Mouse (Mus musculus): ENCODE measurements around the gene Dffb.
A peak's percentile ranks its signal among the peaks of the same experiment; 100 is the strongest.
"Not testable (repeated sequence)": the region's sequence is repeated elsewhere in the genome, so short reads cannot be mapped to it uniquely, and the experiment has no call there.

Gene Dffb

DNA sequence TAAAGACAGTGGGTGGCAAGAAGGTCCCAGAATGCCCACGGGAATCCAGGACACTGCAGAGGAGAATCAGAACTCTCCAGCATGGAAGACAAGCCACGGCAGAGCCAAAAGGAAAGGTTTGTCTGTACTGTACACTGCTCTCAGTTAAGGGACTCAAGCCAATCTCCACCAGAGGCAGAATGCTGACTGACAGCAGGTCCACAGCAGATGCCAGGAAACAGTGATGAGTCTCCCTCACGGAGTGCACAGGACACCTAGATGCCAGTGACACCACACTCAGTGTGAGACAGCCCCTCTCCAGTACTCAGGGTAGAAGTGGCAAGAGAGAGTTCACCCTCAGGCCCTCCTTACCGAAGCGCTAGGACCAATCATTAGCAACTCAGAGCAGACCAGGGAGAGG lies 8.3 kb downstream of the Dffb start:
- DNase-seq (ENCODE audit: low spot score in 2 of 2): no peak

DNA sequence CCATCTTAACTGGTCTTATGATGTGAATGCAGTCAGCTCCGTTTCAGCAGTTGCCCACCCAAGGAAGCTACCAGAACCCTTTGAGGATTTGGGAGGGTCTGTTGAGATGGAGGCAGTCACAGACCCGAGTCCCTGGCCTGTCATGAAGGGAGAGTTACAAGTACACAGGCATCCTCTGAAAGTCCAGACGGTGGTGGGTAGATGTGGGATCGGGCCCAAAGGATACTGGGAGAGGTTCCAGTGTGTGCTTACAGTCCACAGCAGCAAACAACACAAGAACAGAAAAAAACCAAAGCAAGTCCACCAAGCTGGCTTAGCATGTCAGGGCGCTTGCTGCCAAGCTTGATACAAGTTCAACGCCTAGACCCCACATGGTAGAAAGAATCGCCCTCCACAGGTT lies 12.3 kb downstream of the Dffb start:
- no peak for DNase-seq (ENCODE audit: low spot score in 2 of 2)

DNA sequence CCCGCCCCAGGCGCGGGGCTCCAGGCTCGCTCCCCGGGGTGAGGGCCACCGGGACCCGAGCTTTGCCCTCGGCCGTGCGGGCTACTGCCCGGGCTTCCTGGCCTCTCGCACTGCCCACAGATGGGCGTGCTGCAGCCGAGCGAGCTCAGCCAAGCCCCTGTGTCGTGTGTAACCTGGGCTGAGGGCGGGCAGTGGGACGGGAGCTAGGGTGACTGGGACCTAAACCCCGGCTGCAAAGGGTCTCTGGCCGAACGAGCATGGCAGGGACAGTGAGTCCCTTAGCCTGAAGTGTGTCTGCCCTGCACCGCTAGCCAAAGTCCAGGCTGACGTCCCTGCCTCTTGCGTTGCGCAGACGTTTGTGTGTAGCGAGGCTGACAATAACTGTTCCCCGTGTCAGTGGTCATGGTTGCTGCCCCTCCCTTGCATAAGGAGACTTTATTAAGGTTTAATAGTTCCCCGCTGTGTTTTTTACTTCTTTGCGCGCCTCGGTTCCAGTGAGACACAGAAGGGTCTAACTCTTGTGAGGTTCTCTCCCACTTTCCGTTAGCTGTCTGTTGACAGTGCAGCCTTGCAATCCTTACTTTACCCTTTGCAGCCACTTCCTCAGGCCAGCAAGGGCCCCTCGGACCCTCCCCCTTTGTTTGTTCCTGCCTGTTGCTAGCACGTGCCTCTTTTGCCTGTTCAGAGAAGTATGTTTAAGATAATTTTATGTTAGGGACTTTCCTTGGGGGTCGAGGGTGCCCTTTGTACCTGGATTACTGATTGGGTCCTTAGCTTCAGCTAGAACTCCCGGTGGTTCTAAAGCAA lies 17.3 kb downstream of the Dffb start:
- DNase-seq (ENCODE audit: low spot score in 2 of 2): no peak

DNA sequence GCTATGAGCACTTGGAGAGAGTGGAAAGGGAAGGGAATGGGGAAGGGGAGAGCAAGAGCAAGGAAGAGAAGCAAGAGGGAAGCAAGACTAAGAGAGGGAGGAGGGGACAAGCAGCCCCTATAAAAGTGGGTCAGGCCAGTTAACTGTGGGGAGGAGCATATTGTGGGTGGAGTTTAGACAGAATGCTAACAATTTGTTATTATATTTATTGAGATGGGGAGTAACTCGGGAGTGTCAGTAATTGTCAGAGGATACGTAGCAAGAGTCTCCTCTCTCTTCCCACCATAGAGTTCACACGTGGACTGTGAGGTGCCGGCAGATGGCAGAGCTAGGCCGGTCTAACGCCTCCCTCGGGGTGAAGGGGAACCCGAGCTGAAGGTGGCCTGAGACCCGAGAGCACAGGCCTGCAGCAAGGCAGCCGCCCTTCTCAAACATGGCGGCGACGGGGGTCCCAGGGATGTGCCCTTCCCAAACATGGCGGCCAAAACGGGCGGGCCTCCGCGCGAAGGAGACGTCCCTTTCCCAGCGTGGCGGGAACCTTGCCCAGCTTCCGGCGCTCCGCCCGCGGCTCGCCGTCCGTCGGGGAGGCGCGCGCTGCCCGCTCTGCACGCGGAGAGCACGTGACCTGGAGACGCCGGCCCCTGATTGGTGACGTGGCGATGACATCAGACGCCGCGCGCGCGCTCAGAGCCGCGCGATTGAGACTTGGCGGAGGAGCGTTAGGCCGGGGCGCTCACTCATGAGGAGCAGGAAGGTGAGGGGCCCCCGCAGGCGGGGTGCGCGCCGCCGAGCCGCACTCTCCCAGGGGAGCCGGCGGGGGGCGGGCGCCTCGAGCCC lies 18.1 kb downstream of the Dffb start, which contains the start of gene A430005L14Rik:
A430005L14Rik (plus strand) TSS at position 669 of the 837 bp plus-strand sequence.
- DNase-seq (ENCODE audit: low spot score in 2 of 2): peak; percentile 97

DNA sequence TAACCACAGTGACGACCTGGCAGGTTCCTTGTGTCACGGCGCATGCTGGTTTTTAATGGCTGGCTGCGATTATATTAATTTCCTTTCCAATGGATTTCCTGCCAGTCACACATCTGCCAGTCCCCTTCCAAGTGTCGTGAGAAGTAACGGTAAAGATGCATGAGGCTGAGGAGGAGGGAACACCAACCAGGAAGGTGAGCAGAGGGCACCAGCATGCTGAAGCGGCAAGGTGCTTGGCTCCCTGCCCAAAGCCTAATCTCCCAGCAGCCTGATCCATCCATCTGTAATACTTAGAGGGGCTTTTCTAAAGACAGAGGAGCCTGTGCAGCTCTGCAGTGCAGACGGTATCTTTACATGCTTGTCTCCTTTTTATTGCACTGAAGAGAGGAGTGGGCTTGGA lies 19.3 kb downstream of the Dffb start:
- no peak for DNase-seq (ENCODE audit: low spot score in 2 of 2)

DNA sequence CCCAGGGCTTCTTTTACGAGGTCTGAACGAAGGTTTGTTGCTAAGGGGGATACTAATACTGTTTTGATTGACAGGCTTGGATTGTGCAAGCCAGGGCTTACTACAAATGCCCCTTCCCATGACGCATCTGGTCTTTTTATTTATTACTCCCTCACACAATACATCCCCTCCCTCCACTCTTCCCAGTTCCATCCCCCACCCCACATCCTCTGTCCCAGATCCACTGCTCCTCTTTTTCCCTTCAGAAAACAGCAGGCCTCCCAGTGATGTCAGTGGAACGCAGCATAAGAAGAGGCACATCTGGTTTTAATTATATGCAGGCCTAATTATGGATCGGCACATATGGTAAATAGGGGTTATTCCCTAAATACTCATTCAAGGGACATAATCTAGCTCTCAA lies 23.2 kb downstream of the Dffb start:
- DNase-seq (ENCODE audit: low spot score in 2 of 2): no peak

DNA sequence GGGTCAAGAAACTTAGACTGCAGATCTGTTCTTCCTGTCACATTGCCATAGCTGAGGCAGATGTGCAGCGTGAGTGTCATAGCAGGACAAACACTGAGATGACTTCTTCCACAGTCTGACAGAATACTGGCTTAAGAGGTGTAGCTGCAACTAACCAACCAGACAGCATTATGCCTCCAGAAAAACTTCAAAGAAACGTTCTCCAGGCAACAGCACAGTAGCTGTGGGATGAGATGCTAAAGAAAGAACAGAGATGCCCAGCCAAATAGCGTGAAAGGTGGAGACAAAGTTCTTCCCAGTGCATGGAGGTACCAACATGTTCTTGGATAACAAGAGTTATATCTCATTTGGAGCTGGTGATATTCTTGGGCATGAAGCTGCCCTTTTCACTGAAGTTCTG lies 23.8 kb downstream of the Dffb start:
- no peak for DNase-seq (ENCODE audit: low spot score in 2 of 2)

DNA sequence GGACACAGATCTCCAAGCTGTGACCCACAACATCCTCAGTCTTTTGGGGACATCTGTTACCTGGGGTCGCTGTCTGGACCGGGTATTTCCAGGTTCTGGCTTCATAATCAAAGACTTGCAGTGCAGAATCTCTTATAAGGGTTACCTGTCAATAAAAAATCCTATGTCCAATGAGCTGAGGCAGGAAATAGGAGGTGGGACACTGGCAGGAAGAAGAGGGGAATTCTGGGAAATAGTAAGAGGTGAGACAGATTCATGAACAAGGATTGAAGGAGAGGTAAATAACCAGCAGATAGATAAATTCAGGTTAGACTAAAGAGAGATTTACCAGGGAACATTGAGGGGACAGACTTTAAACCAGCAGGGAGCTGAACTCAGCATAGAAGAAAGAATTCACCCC lies 24.6 kb downstream of the Dffb start:
- no peak for DNase-seq (ENCODE audit: low spot score in 2 of 2)

DNA sequence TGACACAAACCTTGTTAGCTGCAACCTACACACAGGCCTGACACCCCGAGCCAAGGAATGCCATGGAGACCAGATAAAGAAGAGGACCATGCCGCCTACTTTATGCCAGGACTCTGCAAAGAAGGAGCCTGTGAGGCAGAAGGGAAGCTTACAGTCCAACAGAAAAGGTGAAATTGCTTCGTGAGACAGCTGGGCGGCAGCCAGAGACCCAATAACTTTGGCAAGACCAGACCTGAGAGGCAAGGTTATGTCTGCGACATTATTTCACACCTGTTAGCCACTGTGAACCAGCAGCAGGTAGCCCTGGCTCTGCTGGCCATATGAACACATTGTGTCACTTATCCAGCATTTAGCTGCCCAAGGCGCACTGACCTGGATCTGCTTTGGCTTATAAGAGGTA lies 29.2 kb downstream of the Dffb start:
- DNase-seq (ENCODE audit: low spot score in 2 of 2): no peak

DNA sequence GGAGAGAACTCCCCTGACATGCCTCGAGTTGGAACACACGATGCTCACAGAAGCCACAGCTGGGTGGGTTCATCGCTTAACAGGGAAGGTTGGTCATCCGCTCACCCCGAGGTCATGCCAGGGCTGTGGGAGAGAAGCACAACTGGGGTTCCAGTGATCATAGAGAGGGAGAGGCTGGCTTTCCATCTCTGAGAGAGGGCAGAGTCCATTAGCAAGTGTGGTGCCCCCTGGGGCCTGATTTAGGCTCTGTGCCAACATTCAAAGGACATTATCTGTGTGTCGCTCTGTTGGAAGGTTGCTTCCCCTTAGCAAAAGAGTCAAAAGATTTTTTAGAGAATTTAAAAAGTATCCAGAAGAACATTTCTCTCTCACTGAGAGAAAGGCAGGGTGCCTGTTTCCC lies 30.7 kb downstream of the Dffb start:
- no peak for DNase-seq (ENCODE audit: low spot score in 2 of 2)

DNA sequence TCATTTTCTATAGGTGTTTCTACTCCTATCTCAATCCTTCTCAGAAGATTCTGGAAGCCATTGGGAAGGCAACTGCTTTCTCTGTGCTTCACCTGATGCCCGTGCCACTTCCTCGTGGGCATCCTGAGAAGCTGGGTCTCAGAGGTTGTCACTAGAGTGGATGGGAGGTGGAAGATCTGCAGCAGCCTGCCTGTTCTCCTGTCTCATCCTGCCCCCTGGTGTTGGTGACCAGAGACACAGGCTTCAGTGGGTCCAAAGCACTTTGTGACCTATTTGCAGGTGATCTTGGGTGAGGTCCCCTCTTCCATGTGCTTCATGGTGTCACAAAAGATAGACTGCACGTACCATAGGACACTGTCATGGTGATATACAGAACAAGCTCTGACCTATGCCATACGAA lies 31.7 kb downstream of the Dffb start:
- DNase-seq (ENCODE audit: low spot score in 2 of 2): no peak

DNA sequence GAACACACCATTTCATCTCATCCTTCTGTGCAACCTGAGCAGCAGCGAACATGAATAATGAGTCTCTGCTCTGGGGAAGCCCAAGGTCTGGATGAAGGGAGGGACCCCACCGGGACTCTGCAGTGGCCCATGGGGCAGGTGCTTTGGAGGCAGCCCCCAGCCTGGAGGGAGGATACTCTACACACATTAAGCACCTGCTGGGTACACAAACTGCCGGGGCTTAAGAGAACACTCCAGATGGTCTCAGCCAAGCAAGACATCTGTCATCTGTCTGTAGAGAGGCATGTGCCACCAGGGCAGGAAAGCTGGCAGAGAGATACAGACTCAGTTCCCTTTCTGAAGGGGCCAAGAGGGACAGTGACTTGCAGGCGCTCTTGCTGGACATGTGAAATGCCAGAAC lies 45.0 kb downstream of the Dffb start:
- no peak for DNase-seq (ENCODE audit: low spot score in 2 of 2)

DNA sequence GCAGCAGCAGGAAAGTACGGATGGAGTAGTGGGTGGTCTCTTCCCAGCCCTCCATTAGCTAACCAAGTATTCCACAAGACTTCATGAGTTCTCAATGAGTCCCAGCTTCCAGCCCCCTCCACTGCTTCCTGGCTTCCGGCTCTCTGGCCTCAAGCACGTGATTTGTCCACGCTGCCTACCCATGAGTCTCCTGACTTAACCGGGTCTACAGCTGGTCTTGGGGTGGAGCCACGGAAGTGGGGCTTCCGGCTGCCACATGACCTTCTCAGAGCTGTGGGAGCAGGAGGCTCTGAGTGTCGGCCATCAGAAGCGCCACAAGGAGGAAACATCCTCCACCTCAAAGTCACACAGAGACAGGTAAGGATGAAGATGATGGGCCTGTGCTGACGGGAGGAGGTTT lies 45.5 kb downstream of the Dffb start:
- DNase-seq (ENCODE audit: low spot score in 2 of 2): no peak

DNA sequence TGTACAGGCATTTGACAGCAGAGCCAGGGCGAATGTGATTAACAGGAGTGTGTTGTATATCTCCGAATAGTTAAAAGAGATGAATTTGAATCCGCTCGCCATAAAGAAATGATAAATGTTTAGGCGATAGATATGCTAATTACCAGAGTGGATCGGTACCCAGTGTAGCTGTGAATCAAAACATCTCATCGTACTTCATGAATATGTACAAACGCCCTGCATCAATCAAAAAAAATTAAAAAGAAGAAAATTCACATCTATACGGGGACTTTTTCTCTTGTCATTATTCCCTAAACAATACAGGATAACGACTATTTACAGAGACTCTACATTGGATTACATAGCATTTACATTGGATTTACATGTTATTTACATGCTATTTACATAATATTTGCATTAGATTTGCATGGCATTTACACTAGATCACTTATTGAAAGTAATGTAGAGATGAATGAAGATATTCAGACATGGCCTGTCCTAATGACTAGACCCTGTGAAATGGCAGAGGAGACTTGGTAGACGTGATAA lies 46.1 kb downstream of the Dffb start:
- DNase-seq (ENCODE audit: low spot score in 2 of 2): no peak

DNA sequence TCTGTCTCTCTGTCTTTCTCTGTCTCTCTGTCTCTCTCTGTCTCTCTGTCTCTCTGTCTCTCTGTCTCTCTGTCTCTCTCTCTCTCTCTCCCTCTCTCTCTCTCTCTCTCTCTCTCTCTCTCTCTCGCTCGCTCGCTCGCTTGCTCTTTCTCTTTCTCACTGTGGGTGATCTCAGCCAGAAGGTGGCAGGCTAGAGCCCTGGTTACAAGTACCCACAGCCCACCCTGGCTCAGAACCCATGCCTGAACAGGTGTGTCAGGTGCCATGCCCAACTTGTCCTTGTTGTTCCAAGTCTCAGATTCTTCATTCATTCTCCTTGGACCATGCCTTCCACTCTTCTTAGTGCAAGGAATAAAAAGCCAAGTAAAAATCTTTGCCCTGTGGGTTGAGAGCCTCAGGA lies 52.8 kb downstream of the Dffb start:
- DNase-seq (ENCODE audit: low spot score in 2 of 2): not testable (repeated sequence)

DNA sequence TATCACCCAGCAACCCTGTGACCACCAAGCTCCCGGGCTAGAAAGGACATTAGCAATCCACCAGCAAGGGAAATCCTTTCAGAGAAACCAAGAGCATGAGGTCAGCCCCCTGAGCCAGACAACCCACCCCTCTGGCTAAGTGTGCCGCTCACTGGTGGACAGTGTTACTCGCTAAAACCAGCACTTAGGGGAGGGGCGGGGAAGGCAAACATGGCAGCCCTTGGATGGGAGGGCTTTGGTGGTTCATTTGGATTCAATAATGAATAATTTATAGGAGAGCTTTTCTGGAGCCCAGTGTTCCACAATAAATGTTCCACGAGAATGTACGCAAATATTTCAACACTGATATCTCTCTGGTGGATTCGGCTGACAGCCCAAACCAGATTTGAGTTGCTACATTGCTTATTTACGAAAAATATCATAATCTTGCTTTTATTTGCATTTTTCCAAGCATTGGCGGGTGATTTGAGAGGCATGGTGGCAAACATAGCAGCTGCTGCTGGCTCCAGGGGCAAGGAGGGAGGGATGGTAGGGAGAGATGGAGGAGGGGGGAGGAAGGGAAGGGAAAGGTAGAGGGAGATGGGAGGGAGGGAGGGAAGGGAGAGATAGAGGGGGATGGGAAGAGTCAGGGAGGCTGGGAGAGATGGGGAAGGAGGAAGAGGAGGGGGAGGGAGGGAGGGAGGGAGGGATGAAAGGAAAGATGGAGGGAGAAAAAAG lies 54.3 kb downstream of the Dffb start:
- DNase-seq (ENCODE audit: low spot score in 2 of 2): no peak

DNA sequence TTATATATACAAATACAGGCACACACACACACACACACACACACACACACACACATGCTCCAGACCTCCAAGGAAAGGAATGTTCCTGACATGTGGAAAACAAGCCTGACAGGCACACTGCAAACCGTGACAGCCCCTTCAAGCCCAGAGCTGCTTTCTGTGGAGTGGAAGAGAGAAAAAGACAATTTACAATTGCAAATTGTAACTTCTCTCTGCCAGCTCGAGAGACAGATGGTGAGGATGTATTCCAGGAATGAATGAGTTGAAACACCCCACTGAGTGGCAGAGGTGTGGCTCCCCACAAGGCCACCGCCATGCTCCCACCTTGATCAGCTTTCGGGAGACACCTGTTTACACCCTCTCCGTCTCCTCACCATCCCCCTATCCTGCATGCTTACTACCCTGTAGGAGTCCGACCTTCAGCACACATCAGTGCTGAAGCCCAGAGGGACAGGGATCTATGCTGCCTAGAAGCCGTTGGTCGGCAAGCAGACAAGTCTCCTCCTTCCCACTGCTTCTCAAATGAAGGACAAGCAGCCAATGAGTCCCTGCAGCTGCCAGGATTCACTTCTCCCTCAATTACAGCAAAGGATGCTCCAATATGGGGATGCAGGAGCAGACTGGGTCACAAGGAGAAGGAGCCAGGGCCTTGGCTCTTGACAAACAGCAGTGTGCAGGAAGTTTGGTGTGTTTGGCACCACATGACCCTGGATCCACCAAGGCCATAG lies 57.0 kb downstream of the Dffb start:
- DNase-seq (ENCODE audit: low spot score in 2 of 2): no peak

All from heart, adult 9 months (tissue).